ENCODE assay signal across 8 mouse cellular contexts in genomic region chr17:3082125-3082755, GRCm38 (mm10). TPM values are rescaled to one million over a fixed set of nuclear protein-coding genes. Genes with fewer than 3 reads are reported as not detected.
DNase-seq lines count a peak whose midpoint lies in the region; ATAC-seq and TF ChIP-seq lines count a peak whose summit lies in the region.
"Not testable (repeated sequence)": the region's sequence is repeated elsewhere in the genome, so short reads cannot be mapped to it uniquely, and the experiment has no call there.

No protein-coding gene starts in this region.

- ATAC-seq in hindbrain, postnatal 0 days, result peak; percentile 58

- intact Hi-C loops in gastrocnemius, postnatal 36 days (cut with DNase I); left cerebral cortex, adult 2 months (cut with DNase I): not testable (repeated sequence)

- H3K27ac ChIP-seq in hindbrain, postnatal 0 days, result 0 out of 2 replicates have a peak overlapping the region, but pooled peaks have one; percentile 48
- H3K27ac ChIP-seq in left cerebral cortex, adult 2 months, result peak overlapping the region; percentile 41; the same call in 1 of the 2 replicates

- not testable (repeated sequence) for TF ChIP-seq CTCF in hindbrain, postnatal 0 days (IDR thresholded peaks at IDR 0.05; ENCODE audit: low read depth); left cerebral cortex, adult 2 months (IDR thresholded peaks at IDR 0.05)

- not testable (repeated sequence) for H3K4me1 ChIP-seq in hindbrain, postnatal 0 days (ENCODE audit: insufficient read depth, low read length)

- H3K36me3 ChIP-seq in hindbrain, postnatal 0 days (ENCODE audit: insufficient read depth, low read length), result not testable (repeated sequence)

- H3K4me2 ChIP-seq in hindbrain, postnatal 0 days (ENCODE audit: low read depth, low read length), result peak overlapping the region; percentile 34; the same call in 1 of the 2 replicates

- peak overlapping the region; percentile 50; the same call in 1 of the 2 replicates for H3K4me3 ChIP-seq in hindbrain, postnatal 0 days (ENCODE audit: low read length)
- peak overlapping the region; percentile 7; the same call in 1 of the 2 replicates for H3K4me3 ChIP-seq in left cerebral cortex, adult 2 months

- H3K27me3 ChIP-seq in hindbrain, postnatal 0 days (ENCODE audit: insufficient read depth, low read length), result not testable (repeated sequence)

- peak; percentile 33 for DNase-seq in WW6 (ENCODE audit: low read depth, low spot score)
- peak; percentile 17 for DNase-seq in embryo, embryonic 10.5 days (ENCODE audit: low spot score)
- peak; percentile 28 to 45 for DNase-seq in gastrocnemius, postnatal 36 days
- peak; percentile 37 for DNase-seq in hindbrain, postnatal 0 days (ENCODE audit: low spot score)
- peak; percentile 49 to 50 for DNase-seq in left cerebral cortex, adult 2 months (ENCODE audit: extremely low spot score in 1 of 2, low spot score in 2 of 2)
- DNase-seq in lung, postnatal 25 days (ENCODE audit: low spot score), result peak; percentile 37
- peak; percentile 32 for DNase-seq in ovary, postnatal 14 days (ENCODE audit: low spot score)
- DNase-seq in urinary bladder, adult 2 months (ENCODE audit: low spot score), result peak; percentile 71

- H3K9me3 ChIP-seq in hindbrain, postnatal 0 days (ENCODE audit: low read length), result not testable (repeated sequence)

- H3K9ac ChIP-seq in hindbrain, postnatal 0 days (replicated peaks; ENCODE audit: low read length), result not testable (repeated sequence)

- WGBS in hindbrain, postnatal 0 days, result 78% methylated on average over 5 of the region's 9 CpGs

RNA-seq across cellular contexts. Expression of gene Scaf8, which starts 32.5 kb away (rescaled TPM):
- total RNA-seq in gastrocnemius, postnatal 36 days (2021), result 10 to 100 TPM; 17.8 to 22.7 TPM
- total RNA-seq in hindbrain, postnatal 0 days (2014; rRNA removed), result 38.9 and 42.8 TPM in 2 replicates
- 15.1 and 15.6 TPM in 2 replicates for polyA plus RNA-seq in hindbrain, postnatal 0 days (2015; fragmentation: Nextera tagmentation; extraction: Ambion mirVana)
- total RNA-seq in left cerebral cortex, adult 2 months (2021), result 10 to 100 TPM; 58.8 to 63.6 TPM
- 23.0 and 25.0 TPM in 2 replicates for polyA plus RNA-seq in urinary bladder, adult 2 months (2012; rRNA removed)

Comparison
In these comparisons a context has a peak if more than half of its experiments do, and no peak if none do; other contexts are left out.
1. Peak in every context shown above with its lines: DNase-seq, ATAC-seq, H3K4me3 ChIP-seq and H3K27ac ChIP-seq.
2. DNase-seq: peak in every context shown above with its lines; median percentile 71 in urinary bladder, adult 2 months; 50 in left cerebral cortex, adult 2 months; 37 in hindbrain, postnatal 0 days; 37 in lung, postnatal 25 days; 36 in gastrocnemius, postnatal 36 days; 33 in WW6; 32 in ovary, postnatal 14 days; 17 in embryo, embryonic 10.5 days.